Mouse (Mus musculus): ENCODE measurements around the gene Pspc1.

- TF ChIP-seq CTCF (IDR thresholded peaks at IDR 0.05; ENCODE audit: extremely low read depth, insufficient read length, insufficient replicate concordance, low read depth, low read length) = no peak
- TF ChIP-seq POLR2A (IDR thresholded peaks at IDR 0.05; ENCODE audit: low read depth, low read length) = no peak
These were observed 46.4 kb upstream of the Pspc1 start for GRCm38 (mm10) chr14:56824562-56824961.

Measured in small intestine, adult 2 months (tissue).